Mouse (Mus musculus) heart, adult 11 months (tissue): ENCODE data around the gene Ggcx.
"Not testable (repeated sequence)": the region's sequence is repeated elsewhere in the genome, so short reads cannot be mapped to it uniquely, and the experiment has no call there.

Experiments used
- DNase-seq: peaks from one replicate; pipeline ENCODE4 v3.0.0; 2022

Gene Ggcx

DNA sequence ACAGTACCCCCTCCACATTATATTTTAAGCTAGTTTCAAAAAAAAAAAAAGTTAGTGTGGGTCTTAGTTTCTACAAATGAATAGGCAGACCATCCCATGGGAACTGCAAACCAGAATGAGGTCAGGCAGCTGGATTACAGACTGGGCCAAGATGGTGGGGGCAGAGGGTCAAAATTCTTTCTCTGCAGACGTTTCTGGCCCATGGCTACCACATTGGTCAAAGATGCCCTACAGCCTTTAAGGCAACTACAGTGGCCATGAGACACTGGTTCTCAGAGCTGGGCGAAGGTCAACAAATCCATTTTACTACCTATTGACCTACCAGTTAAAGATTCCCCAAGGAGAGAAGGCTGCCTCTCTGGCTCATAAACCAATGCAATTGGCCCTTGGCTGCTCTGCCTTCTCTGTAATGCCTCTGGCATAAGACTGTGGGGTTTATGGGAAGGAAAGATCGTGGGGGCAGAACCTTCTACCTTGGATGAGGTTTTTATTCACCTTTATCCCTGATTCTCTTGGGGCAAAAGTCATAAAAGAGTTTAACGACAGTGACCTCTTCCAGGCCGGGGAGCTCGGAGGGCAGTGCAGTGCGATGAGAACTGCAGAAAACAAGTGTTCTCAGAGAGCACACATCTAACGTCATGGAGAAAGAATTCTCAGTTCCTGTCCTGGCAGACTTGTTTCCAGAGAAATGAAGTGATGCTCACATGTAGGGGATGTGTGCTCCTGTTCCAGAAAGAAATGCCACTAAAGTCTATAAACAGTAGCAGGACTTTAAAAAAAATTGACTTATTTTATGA is 51.5 kb downstream of the Ggcx start:
- DNase-seq: peak; percentile 95

DNA sequence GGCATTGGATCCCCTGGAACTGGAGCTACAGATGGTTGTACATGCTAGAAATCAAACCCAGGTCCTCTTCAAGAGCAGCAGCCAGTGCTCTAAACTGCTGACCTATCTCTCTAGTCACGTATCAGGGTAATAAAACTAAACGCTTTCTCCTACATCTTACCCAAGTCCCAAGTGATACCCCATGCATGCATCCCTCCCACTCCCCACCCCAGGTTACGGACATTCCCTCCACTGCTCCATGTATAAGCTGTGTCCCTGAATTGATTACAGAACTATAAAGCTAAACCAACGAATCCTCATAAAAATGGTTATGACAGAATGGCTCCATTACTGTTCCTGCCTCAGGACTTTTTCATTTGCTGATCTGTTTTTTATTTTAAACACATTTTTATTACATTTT is 52.1 kb downstream of the Ggcx start:
- no peak for DNase-seq

DNA sequence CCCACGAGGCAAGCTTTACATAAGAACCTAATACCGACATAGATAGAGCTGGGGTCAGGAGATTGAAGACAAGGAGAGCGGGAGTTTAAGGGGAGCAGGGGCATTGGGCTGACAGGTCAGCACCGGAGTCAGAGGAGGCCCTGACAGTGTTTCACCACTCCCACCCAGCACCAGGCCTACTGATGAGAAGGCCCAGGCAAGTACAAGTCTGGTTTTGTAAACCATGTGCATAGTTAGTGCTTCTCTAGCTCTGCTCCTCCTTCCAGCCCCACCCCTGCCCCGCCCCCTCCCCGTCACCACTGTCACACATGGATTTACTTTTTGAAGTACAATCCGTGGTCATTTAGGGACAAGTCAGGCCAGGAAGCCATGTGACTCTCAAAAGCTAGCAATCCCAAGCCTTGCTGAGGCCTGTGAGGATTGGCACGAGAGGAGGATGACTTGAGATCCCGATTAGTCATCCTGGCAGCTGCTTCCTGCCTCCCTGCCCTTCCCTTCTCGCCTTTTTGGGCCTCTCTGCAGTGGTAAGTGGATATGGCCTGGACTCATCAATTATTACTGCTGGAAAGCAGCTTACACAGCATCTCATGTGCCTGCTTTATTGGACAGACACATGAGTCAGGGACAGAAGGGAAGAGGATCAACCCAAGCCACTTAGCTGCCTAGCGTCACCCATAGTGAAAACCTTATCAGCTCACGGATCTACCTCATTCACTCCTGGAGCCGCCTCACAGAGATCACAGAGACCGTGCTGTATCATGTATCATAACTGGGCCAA is 59.3 kb downstream of the Ggcx start:
- DNase-seq: peak; percentile 99

DNA sequence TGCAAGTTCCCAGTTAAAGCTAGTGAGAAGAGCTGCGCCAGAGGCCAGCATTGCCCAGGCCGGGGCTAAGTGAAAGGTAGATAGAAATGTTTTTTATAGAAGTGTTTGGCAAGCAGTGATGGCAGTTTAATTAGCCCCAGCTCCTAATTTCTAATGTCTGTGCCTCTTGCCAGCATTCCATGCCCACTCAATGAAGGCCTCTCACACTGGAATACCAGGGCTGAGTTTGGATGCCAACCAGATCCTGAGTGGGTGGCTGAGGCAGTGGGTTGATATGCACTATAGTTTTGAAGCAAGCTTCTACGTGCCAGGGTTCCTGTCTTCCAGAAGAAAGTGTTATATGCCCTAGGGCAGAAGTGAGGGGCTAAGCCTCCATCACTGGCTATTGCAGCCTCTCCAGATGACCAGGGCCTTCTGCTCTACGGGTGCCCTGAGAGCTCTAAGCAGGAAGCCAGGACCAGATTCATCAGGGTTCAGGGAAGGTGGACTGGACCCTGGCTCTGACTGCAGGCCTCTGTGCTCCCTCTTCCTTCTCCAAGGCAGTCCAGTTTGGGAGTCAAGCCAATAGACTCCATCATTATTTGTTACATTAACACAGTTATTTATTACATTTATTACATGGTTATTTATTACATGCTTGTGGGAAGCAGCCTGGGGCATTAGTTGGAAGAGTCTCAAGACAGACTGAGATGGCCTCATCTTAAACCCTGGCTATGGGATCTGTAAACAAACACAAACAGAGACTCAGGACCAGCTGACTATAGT is 61.3 kb downstream of the Ggcx start:
- no peak for DNase-seq

DNA sequence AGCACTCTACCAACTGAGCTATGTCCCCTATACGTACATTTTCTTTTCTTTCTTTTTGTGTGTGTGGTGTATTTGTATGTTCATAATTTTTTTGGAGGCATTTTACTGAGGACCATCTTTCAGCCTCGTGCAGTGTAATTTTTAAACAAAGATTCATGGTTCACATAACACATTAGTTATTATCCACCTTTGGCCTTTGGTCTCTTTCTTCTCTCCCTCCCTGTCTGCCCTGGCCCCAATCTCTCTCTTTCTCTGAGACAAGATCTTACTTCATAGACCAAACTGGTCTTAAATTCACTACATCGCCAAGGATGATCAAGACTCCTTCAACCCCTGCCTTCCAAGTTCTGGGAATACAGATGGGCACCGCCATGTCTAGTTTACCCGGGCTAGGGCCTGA is 62.7 kb downstream of the Ggcx start:
- DNase-seq: no peak

DNA sequence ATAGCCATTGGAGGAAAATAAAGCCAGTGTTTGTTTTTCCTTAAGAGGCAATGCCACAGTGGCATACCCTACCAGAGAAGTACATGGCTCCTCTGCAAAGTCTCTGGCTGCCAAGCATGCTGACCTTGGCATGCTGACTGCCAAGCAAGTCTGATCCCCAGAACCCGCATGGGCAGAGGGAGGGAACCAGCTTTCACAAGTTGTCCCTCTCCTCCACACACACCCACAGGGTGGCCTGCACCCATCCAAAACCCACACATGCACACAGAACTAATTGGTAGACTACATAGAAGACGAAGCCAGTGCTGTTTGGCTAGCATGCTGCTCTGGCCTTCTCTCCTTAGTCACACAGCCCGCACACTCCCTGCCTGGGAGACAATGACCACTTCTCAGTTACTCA is 63.5 kb downstream of the Ggcx start:
- peak; percentile 94 for DNase-seq

DNA sequence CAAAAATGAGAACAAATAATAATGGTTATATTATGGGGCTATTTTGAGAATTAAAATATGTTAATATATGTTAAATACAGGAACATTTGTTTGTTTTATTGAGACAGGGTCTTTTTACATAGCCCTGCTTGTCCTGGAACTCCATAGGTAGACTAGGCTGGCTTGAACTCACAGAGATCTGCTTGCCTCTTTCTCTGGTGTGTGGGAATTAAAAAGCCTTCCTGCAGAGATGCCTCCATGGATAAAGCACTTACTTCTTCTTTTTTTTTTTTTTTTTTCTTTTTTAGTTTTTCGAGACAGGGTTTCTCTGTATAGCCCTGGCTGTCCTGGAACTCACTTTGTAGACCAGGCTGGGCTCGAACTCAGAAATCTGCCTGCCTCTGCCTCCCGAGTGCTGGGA is 64.6 kb downstream of the Ggcx start:
- not testable (repeated sequence) for DNase-seq

DNA sequence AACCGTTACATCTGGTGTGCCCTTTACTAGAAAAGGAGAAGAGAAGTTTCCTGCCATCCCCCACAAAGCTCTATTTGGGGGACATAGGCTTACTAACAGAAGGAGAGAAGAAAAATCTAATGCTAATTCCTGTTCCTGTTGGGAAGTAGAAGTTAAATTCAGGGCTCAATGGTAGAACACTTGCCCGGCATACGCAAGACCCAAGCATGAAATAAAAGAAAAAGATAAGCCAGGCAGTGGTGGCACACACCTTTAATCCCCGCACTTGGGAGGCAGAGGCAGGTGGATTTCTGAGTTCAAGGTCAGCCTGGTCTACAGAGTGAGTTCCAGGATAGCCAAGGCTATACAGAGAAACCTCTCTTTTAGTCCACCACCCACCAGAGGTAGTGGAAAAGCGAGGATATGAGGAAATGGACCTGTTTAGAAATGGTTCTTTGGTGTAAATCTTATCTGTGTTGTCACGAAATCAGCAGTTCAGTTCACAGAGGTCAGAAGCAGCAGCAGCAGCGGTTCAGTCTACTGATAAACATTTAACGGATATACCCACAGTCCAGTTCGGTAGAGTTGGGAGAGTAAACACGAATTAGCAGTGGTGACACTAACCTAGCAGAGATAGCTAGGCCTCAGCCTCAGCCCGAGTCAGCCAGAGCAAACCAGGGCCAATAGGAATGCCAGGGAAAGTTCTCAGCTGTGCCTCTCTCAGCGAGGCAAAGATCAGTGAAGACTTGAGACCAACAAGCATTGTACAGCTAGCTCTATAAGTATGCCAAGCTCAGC is 65.7 kb downstream of the Ggcx start:
- no peak for DNase-seq

DNA sequence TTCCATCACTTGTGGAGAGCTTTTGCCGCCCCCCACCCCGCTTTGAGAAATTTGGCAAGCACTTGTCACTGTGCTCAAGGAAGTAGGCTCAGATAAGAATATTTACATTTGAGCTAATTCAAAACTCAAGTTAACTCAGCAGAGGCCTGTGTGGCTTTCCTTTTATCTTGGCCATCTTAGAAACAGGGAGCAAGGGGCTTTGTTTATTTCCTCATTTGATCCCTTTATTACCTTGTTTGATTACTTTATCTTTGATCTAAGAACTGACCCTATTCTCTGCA is 66.3 kb downstream of the Ggcx start:
- DNase-seq: no peak
